8 mouse cellular contexts compared by ENCODE assay signal in the genomic region with DNA sequence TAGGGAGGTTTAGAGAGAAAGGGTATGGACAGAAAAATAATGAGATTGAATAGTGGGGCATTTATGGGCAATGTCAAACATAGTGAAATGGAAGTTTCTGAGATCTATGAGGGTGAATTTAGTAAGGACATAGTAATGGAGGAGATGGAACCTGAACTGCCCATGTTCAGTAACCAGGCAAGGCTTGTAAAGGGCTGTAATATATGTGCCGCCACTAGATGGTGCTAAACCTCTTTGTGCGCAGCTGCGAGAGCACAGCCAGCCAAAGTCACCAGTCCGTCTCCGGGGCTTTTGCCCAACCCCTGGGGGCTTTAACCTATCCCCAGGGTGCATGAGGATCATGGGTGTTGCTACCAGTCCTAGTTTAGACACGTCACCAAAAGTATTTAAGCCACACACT.
DNase-seq lines count a peak whose midpoint lies in the region; ATAC-seq and TF ChIP-seq lines count a peak whose summit lies in the region.
"Not testable (repeated sequence)": the region's sequence is repeated elsewhere in the genome, so short reads cannot be mapped to it uniquely, and the experiment has no call there.

No protein-coding gene starts in this region.

- H3K4me3 ChIP-seq in cerebellum, adult 2 months (replicated peaks; ENCODE audit: insufficient read depth, low read depth, low read length); hindbrain, embryonic 11.5 days (ENCODE audit: low read depth, low read length); layer of hippocampus, adult 2 months: not testable (repeated sequence)

- TF ChIP-seq CTCF in cerebellum, adult 2 months (IDR thresholded peaks at IDR 0.05; ENCODE audit: borderline replicate concordance, insufficient read depth, low read depth, low read length), result not testable (repeated sequence)
- peak; percentile 70 for TF ChIP-seq CTCF in layer of hippocampus, adult 2 months (conservative IDR thresholded peaks at IDR 0.05)

- H3K9ac ChIP-seq in hindbrain, embryonic 11.5 days (ENCODE audit: low read depth, low read length), result not testable (repeated sequence)

- DNase-seq in MN1 (ENCODE audit: low spot score), result peak; percentile 8
- peak; percentile 4 to 43 for DNase-seq in cerebellum, adult 2 months
- peak; percentile 13 for DNase-seq in forelimb bud, embryonic 11.5 days (ENCODE audit: low read depth, low spot score)
- DNase-seq in hindbrain, embryonic 11.5 days (ENCODE audit: low spot score), result peak; percentile 8
- DNase-seq in layer of hippocampus, adult 2 months (ENCODE audit: low spot score in 2 of 2), result peak; percentile 20 to 67
- peak; percentile 35 for DNase-seq in lung, postnatal 10 days
- peak; percentile 15 for DNase-seq in right cerebral cortex, adult 18-20 months
- DNase-seq in thymus, postnatal 4 days, result peak; percentile 67

- H3K27me3 ChIP-seq in cerebellum, adult 2 months (ENCODE audit: control insufficient read depth, insufficient read depth, low read length); hindbrain, embryonic 11.5 days (ENCODE audit: control insufficient read depth, insufficient read depth, low read length): not testable (repeated sequence)

- not testable (repeated sequence) for H3K9me3 ChIP-seq in hindbrain, embryonic 11.5 days (ENCODE audit: control insufficient read depth, low read length)

- not testable (repeated sequence) for H3K4me1 ChIP-seq in cerebellum, adult 2 months (ENCODE audit: control insufficient read depth, insufficient read depth, low read length); hindbrain, embryonic 11.5 days (replicated peaks; ENCODE audit: control insufficient read depth, insufficient read depth, low read length)

- H3K27ac ChIP-seq in cerebellum, adult 2 months (ENCODE audit: insufficient read depth, low read length); hindbrain, embryonic 11.5 days (ENCODE audit: low read depth, low read length); layer of hippocampus, adult 2 months: not testable (repeated sequence)

- not testable (repeated sequence) for H3K36me3 ChIP-seq in hindbrain, embryonic 11.5 days (ENCODE audit: control insufficient read depth, insufficient read depth, low read length)

- H3K4me2 ChIP-seq in hindbrain, embryonic 11.5 days (replicated peaks; ENCODE audit: low read depth, low read length), result not testable (repeated sequence)

- TF ChIP-seq POLR2A in cerebellum, adult 2 months (IDR thresholded peaks at IDR 0.05; ENCODE audit: borderline replicate concordance, insufficient read depth, low read length), result not testable (repeated sequence)

- 1% methylated on average over 5 of the region's 6 CpGs for WGBS in cerebellum, adult 2 months
- WGBS in hindbrain, embryonic 11.5 days, result 5% methylated on average over 3 of the region's 6 CpGs

- ATAC-seq in hindbrain, embryonic 11.5 days (ENCODE audit: low FRiP score), result peak; percentile 76

Comparison
In these comparisons a context has a peak if more than half of its experiments do, and no peak if none do; other contexts are left out.
1. DNase-seq: peak in every context shown above with its lines; median percentile 67 in thymus, postnatal 4 days; 44 in layer of hippocampus, adult 2 months; 35 in lung, postnatal 10 days; 24 in cerebellum, adult 2 months; 15 in right cerebral cortex, adult 18-20 months; 13 in forelimb bud, embryonic 11.5 days; 8 in MN1; 8 in hindbrain, embryonic 11.5 days.